Mouse (Mus musculus) forebrain, embryonic 14.5 days (tissue): Measurements from ENCODE around the gene Shisal2b. TPM values are rescaled to one million over a fixed set of nuclear protein-coding genes. Genes with fewer than 3 reads are reported as not detected.

Experiments
- ATAC-seq: fragments of 200-750 bp; cut with Nextera tagmentation; 2 replicates; pipeline ENCODE4 v1.8.0; 2017; ENCODE audit warnings: mild to moderate bottlenecking, moderate library complexity
- DNase-seq: peaks from one replicate; pipeline ENCODE4 v3.0.0-alpha.2; 2015; ENCODE audit warnings: low spot score
- H3K27ac ChIP-seq: fragments of 300-500 bp; sonication (generic); 2 replicates; pipeline ENCODE4 v1.5.1; 2014; ENCODE audit warnings: low read depth, mild to moderate bottlenecking, control low read depth, low read length, moderate library complexity
- H3K27me3 ChIP-seq: fragments of 300-500 bp; sonication (generic); replicated peaks from 2 replicates; pipeline ENCODE4 v1.6.1; 2014; ENCODE audit warnings: low read length, control low read depth, mixed read lengths; ENCODE audit not compliant: control insufficient read depth, insufficient read depth
- H3K36me3 ChIP-seq: fragments of 300-500 bp; sonication (generic); 2 replicates; pipeline ENCODE4 v1.6.1; 2014; ENCODE audit warnings: low read length, control low read depth; ENCODE audit not compliant: control insufficient read depth, insufficient read depth
- H3K4me1 ChIP-seq: fragments of 300-500 bp; sonication (generic); 2 replicates; pipeline ENCODE4 v1.6.1; 2014; ENCODE audit warnings: antibody characterized with exemption, low read length, control low read depth; ENCODE audit not compliant: control insufficient read depth, insufficient read depth
- H3K4me2 ChIP-seq: fragments of 300-500 bp; sonication (generic); 2 replicates; pipeline ENCODE4 v1.6.1; 2014; ENCODE audit warnings: mild to moderate bottlenecking, control low read depth, low read length
- H3K4me3 ChIP-seq: fragments of 300-500 bp; sonication (generic); 2 replicates; pipeline ENCODE4 v1.5.1; 2014; ENCODE audit warnings: low read depth, low read length, control low read depth
- H3K9ac ChIP-seq: fragments of 300-500 bp; sonication (generic); 2 replicates; pipeline ENCODE4 v1.6.1; 2014; ENCODE audit warnings: mild to moderate bottlenecking, low read length, control low read depth, moderate library complexity
- H3K9me3 ChIP-seq: fragments of 300-500 bp; sonication (generic); replicated peaks from 2 replicates; pipeline ENCODE4 v1.6.1; 2016; ENCODE audit warnings: low read length, control low read depth, mixed read lengths; ENCODE audit not compliant: control insufficient read depth
- WGBS: fragments of 180-500 bp; shearing (Covaris S2); extraction: QIAGEN DNeasy Blood & Tissue Kit; methylation state at CpG from one replicate; pipeline ENCODE4 v1.1.7; 2014; 5-methylcytosine and 5-hydroxymethylcytosine counted together
- polyA plus RNA-seq: library from polyadenylated mRNA; unstranded; fragments of >200 nt; fragmentation: Nextera tagmentation; extraction: Ambion mirVana; gene quantifications from 2 replicates; pipeline ENCODE4 v1.2.1, GENCODE M21; 2014

The Shisal2b gene
- polyA plus RNA-seq, 1 experiment from 2014 or later = 0.52 TPM

GRCm38 (mm10) chr13:104878508-104878907 lies 14.8 kb upstream of the Shisal2b start:
- 86% methylated on average over 4 of the region's 4 CpGs for WGBS
- no peaks in the 10 kb centered on the region for H3K27me3 ChIP-seq
- H3K4me3 ChIP-seq = no peak overlapping the region
- no peak overlapping the region for H3K27ac ChIP-seq
- ATAC-seq = no peak
- no peak overlapping the region for H3K4me2 ChIP-seq
- no peaks in the 10 kb centered on the region for H3K4me1 ChIP-seq
- H3K9me3 ChIP-seq = no peaks in the 10 kb centered on the region
- DNase-seq = no peak
- no peak overlapping the region for H3K9ac ChIP-seq
- no peaks in the 10 kb centered on the region for H3K36me3 ChIP-seq

DNA sequence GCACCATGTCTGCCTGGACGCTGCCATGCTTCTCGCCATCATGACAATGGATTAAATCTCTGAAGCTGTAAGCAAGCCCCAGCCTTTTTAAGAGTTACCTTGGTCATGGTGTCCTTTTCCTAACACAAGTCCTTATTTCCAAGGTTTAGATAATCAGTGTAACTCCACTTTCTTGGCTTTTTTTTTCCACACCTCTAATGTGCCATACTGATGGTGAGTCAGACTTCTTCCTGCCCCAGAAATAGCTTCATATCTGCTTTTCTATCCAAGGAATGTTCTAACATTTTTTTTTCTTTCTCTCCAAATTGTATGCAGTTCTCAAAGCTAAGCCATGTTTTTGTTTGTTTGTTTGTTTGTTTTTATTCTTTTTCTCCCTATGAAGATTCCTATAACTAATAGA lies 6.2 kb upstream of the Shisal2b start:
- H3K9ac ChIP-seq = no peak overlapping the region
- no peak for DNase-seq
- H3K4me2 ChIP-seq = no peak overlapping the region
- H3K36me3 ChIP-seq = no peaks in the 10 kb centered on the region
- H3K9me3 ChIP-seq = no peaks in the 10 kb centered on the region
- no peak overlapping the region for H3K27ac ChIP-seq
- WGBS = 83% methylated on average over 2 of the region's 2 CpGs
- H3K27me3 ChIP-seq = no peaks in the 10 kb centered on the region
- ATAC-seq = no peak
- no peaks in the 10 kb centered on the region for H3K4me1 ChIP-seq
- H3K4me3 ChIP-seq = no peak overlapping the region

DNA sequence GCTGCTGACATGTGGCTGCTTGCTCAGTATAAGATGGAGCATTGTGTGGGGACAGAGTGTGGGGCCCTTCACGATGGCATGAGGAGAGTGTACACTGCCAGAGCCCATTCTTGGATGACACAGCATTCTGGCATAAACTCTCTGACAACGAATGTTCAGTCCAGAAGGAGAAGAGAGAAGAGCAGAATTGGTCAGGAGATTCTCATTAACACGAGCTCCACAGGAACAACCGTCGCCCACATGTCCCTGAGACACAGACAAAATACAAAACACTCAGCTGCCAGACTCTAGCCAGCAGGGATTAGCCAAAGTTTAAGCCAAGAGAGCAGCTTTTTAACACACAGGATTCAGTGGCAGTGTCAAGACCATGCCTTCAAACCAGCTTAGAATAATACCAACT lies 3.0 kb upstream of the Shisal2b start:
- ATAC-seq (no peak), DNase-seq (no peak)
- Histone ChIP-seq H3K4me2 (no peak overlapping the region), H3K4me3 (no peak overlapping the region), H3K9ac (no peak overlapping the region), H3K9me3 (no peaks in the 10 kb centered on the region), H3K27me3 (no peaks in the 10 kb centered on the region), H3K27ac (no peak overlapping the region), H3K4me1 (no peaks in the 10 kb centered on the region), H3K36me3 (no peaks in the 10 kb centered on the region)
- 85% methylated on average over 5 of the region's 5 CpGs for WGBS

DNA sequence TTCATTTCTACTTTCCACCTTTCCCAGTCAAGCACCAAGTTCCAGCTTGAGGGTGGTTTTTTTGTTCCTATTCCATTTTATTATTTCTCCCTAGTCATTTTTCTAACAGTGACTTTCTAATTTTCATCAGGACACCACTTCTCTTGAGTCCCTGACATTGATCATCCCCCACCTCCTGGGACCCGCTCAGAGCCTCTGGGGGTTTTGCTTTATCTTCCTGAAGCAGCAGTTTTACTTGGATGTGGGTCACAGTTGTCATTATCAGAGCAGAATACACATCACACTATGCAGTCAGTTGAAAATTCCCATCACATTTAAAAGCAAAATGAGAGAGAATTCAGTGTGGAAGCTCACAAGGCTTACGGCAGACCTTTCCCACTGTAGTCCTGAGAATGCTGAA lies 10.0 kb downstream of the Shisal2b start:
- Histone ChIP-seq H3K9ac (no peak overlapping the region), H3K4me3 (no peak overlapping the region), H3K27ac (no peak overlapping the region), H3K4me1 (no peaks in the 10 kb centered on the region), H3K4me2 (no peak overlapping the region), H3K9me3 (no peaks in the 10 kb centered on the region), H3K27me3 (no peaks in the 10 kb centered on the region), H3K36me3 (no peaks in the 10 kb centered on the region)
- 87% methylated on average over 2 of the region's 2 CpGs for WGBS
- ATAC-seq = no peak
- no peak for DNase-seq

DNA sequence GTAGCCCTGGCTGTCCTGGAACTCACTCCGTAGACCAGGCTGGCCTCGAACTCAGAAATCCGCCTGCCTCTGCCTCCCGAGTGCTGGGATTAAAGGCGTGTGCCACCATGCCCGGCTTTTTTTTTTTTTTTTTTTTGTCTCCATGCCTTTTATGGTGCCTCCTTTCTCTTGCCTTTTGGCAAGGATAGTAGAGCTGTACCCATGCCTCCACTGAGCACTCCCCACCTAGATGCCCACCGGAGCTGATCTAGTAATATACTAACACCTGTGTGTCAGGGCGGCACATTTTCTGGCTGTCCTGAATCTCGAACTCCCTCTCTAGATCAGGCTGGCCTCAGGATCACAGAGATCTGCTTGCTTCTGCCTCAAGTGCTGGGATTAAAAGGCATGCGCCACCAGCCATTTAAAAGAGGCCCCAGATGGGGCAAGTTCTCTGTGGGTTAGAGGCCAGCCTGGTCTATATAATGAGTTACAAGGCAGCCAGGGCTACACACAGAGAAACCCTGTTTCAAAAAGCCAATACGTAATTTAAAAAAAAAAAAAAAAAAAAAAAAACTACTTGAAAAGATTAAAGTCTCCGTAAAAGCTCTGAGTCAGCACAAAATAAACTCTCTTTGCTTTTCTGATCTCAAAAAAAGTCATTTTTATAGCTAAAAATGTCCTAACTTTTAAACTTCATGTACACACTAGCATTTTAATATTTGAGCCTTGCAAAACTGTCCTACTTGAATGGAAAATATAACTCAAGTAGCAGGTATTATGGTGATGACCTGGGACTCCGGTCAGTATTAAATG lies 20.2 kb downstream of the Shisal2b start:
- no peak for DNase-seq
- no peak for ATAC-seq

GRCm38 (mm10) chr13:104841937-104842336 lies 21.8 kb downstream of the Shisal2b start:
- DNase-seq (no peak), ATAC-seq (no peak)
- 81% methylated on average over 4 of the region's 4 CpGs for WGBS
- Histone ChIP-seq H3K4me3 (no peak overlapping the region), H3K36me3 (peaks cover 12% of the 10 kb centered on the region), H3K27ac (no peak overlapping the region), H3K9ac (no peak overlapping the region), H3K4me1 (no peaks in the 10 kb centered on the region), H3K9me3 (no peaks in the 10 kb centered on the region), H3K27me3 (no peaks in the 10 kb centered on the region), H3K4me2 (no peak overlapping the region)

More for the DNA sequence above, 20.2 kb downstream of the Shisal2b start:
- 83% methylated on average over 9 of the region's 13 CpGs for WGBS
- Histone ChIP-seq H3K4me3 (no peak overlapping the region), H3K9ac (no peak overlapping the region), H3K27ac (no peak overlapping the region), H3K36me3 (peaks cover 5% of the 10 kb centered on the region; the same call in 1 of the 2 replicates), H3K4me1 (no peaks in the 10 kb centered on the region), H3K4me2 (no peak overlapping the region), H3K9me3 (no peaks in the 10 kb centered on the region), H3K27me3 (no peaks in the 10 kb centered on the region)

DNA sequence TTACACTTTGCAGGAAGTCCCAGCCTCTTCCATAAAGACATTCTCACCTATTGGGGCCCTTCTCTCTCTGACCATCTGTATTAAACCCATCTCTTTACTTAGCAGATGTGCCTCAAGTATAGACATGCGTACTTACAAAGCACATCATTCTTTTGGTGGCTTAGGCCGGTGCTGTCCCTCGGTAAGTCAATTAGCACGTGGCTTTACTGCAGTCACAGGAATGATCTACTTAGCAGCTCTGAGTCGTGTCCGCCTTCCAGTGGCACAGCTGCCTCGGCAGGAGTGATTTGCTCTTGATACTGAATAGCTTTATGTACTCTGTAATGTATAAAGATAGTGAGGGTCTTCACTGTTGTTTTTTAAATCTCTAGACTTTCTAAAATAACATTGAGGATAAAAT lies 26.1 kb downstream of the Shisal2b start:
- H3K9me3 ChIP-seq = no peaks in the 10 kb centered on the region
- no peaks in the 10 kb centered on the region for H3K4me1 ChIP-seq
- peaks cover 36% of the 10 kb centered on the region for H3K36me3 ChIP-seq
- DNase-seq (no peak), ATAC-seq (no peak)
- no peak overlapping the region for H3K4me2 ChIP-seq
- H3K4me3 ChIP-seq = no peak overlapping the region
- no peaks in the 10 kb centered on the region for H3K27me3 ChIP-seq
- no peak overlapping the region for H3K9ac ChIP-seq
- WGBS = 79% methylated on average over 7 of the region's 7 CpGs
- H3K27ac ChIP-seq = no peak overlapping the region

- ATAC-seq (no peak), DNase-seq (no peak)
- Histone ChIP-seq H3K27me3 (no peaks in the 10 kb centered on the region), H3K9ac (no peak overlapping the region), H3K36me3 (peaks cover 54% of the 10 kb centered on the region), H3K27ac (no peak overlapping the region), H3K4me1 (no peaks in the 10 kb centered on the region), H3K9me3 (no peaks in the 10 kb centered on the region; the same call in 1 of the 2 replicates), H3K4me2 (no peak overlapping the region), H3K4me3 (no peak overlapping the region)
- WGBS = 96% methylated on average over 13 of the region's 13 CpGs
Measured at GRCm38 (mm10) chr13:104832811-104833210, 30.9 kb downstream of the Shisal2b start.

- no peak overlapping the region for H3K27ac ChIP-seq
- DNase-seq (no peak), ATAC-seq (no peak)
- no peak overlapping the region for H3K9ac ChIP-seq
- WGBS = 84% methylated on average over 2 of the region's 2 CpGs
- no peak overlapping the region for H3K4me2 ChIP-seq
- H3K36me3 ChIP-seq = peaks cover 26% of the 10 kb centered on the region
- H3K27me3 ChIP-seq = no peaks in the 10 kb centered on the region
- no peak overlapping the region for H3K4me3 ChIP-seq
- no peaks in the 10 kb centered on the region for H3K4me1 ChIP-seq
- no peaks in the 10 kb centered on the region; the same call in 1 of the 2 replicates for H3K9me3 ChIP-seq
Measured at GRCm38 (mm10) chr13:104825470-104825869, 38.2 kb downstream of the Shisal2b start.
